Mouse (Mus musculus) liver, adult (tissue): ENCODE measurements at regions not wholly inside any gene's neighbourhood (a gene's known extent, or its start where the extent isn't known, plus 50 kb on each side); places are given as distances from the start of the nearest gene placed in this dataset.

ENCODE experiments used
- GATA4 ChIP-seq: IDR thresholded peaks from 2 replicates; pipeline ENCODE4 v1.6.1; 2014; ENCODE audit warnings: mild to moderate bottlenecking, low read length; ENCODE audit not compliant: insufficient replicate concordance

GRCm38 (mm10) chr2:160421216-160421911 lies 54.5 kb upstream of the Mafb start:
- no peak for TF ChIP-seq GATA4

DNA sequence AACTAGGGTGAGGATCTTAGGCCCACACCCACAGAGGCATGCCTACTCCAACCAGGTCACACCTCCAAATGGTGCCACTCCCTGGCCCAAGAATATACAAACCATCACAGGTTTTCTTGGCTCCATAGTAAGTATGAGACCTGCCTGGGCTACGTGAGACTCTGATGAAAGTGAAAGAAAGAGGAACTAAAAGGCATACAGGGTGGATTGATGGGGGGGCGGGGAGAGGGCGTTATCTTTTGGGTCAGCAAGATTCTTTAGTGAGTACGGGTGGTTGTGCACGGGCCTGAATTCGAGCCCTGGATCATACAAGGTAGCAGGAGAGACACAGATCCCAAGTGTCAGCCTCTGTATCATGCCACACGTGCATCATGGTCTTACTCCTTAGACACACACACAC lies 57.6 kb upstream of the Mafb start:
- TF ChIP-seq GATA4: no peak

GRCm38 (mm10) chr2:160427431-160427830 lies 60.6 kb upstream of the Mafb start:
- TF ChIP-seq GATA4: no peak

DNA sequence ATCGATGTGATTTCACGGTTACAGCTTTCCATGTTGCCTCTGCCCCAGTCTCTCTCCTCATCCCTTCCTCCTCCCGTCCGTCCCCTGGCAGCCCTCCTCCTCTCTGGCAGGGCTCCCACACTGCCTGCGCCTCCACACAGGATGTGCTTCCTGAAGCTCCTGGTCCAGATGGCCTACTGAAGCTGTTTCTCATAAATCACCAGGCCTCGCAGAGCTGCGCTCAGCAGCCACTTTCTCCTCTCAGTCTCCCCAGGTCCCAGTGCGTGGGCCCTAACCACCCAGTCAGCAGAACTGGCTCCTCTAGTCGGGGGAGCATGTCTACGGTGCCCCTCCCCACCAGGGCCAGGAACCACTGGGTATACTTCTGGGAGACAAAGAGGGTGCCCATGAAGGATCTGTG lies 66.4 kb upstream of the Mafb start:
- TF ChIP-seq GATA4: no peak; the same call in 1 of the 2 replicates

- TF ChIP-seq GATA4: no peak
Measured at GRCm38 (mm10) chr2:160434701-160435100, 67.8 kb upstream of the Mafb start.

DNA sequence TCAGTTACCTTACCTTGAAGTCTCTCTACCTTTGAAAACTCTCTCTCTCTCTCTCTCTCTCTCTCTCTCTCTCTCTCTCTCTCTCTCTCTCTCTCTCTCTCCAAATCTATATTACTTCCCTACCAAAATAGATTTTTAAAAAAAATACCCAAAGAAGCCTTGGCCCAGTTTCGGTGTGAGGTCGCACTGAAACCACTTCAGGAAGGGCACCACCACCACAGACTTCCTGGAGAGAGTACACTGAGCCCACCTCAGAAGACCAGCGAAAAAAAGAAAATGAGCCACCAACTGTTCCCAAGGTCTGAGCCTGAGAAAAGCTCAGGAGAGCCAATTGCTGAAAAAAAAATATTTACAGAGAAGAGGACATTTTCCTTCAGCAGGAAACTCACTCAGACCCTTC lies 68.8 kb upstream of the Mafb start:
- TF ChIP-seq GATA4: no peak

- TF ChIP-seq GATA4: no peak
Measured at GRCm38 (mm10) chr2:160439028-160439427, 72.2 kb upstream of the Mafb start.

DNA sequence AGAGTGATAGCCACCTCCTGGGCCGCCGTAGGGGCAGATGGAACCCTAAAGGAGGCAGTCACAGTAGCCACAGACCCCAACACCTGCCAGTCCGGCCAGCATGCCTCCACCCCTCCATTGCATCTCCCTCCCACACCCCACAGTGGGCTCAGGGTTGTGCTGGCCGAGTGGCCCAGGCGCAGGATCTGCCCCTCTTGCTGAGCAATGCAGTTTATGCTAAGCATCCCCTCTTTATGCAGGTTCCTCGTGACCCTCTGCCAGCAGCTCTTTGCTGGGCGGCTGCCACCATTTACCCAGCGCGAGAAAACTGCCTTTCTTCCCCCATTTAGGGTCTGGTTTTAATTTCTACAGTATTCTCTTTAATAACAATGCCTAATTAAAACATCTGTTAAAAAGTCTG lies 73.4 kb upstream of the Mafb start:
- no peak for TF ChIP-seq GATA4

GRCm38 (mm10) chr2:160451057-160451456 lies 84.2 kb upstream of the Mafb start:
- no peak for TF ChIP-seq GATA4

- peak; percentile 9; the same call in 1 of the 2 replicates for TF ChIP-seq GATA4
Measured at GRCm38 (mm10) chr2:160451481-160452238, 84.8 kb upstream of the Mafb start.

- TF ChIP-seq GATA4: no peak
Measured at GRCm38 (mm10) chr2:160452239-160452530, 85.3 kb upstream of the Mafb start.

GRCm38 (mm10) chr2:160452730-160453129 lies 85.9 kb upstream of the Mafb start:
- no peak for TF ChIP-seq GATA4

GRCm38 (mm10) chr2:160455617-160456016 lies 88.8 kb upstream of the Mafb start:
- no peak for TF ChIP-seq GATA4

DNA sequence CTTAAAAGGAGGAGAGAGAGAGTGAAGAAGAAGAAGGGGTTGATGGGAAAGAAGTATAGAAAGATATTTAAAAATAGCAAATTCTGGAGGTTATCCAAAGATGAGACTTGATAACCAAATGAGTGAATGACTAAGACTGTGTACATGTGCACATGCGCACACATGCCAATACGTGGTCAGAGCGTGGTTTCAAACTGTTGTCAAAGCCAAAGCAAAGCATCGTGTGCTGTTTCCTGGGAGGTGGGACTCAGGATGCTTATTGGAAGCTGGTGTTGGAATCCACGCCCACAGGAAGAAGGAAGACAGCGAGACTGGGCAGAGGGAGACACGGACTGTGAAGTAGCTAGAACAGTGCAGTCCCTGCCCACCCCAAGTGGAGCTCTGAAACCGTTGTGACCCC lies 89.8 kb upstream of the Mafb start:
- TF ChIP-seq GATA4: no peak

- no peak for TF ChIP-seq GATA4
Measured at GRCm38 (mm10) chr2:160471561-160471960, 104.7 kb upstream of the Mafb start.

DNA sequence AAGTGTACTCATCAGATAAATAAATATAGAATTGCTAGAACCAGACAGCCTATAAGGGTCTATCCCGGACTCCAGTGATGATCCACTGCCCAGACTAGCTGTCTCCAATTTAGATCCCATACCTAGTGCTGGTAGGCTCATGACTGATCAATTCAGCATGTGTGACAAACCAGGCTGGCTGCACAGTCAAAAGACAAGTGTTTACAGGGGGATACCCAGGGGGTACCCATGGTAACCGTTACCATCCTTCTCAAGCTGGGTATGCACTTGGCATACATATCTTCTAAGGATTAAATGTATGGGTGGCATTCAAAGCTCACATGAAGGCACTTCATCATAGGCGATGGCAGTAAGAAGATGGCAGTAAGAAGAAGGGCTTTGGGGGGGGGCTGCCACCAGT lies 109.3 kb upstream of the Mafb start:
- no peak for TF ChIP-seq GATA4

DNA sequence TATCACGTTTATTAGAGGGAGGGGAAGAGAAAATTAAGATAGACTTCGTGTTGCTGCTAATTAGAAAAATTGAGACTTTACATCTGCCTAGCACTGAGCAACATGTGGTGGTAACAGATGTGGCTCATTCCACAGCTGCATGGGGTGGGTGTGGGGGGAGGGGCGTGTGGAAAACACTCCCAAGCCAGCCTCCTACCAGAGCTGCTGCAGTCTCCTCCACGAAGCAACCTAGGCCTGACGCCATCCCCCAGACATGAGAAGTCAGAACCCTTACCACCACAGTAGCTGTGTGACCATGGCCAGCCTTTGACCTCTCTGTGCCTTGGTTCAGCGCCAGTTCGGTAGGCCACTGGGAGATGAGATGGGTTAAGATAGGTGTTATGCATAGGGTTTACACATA lies 112.4 kb upstream of the Mafb start:
- TF ChIP-seq GATA4: no peak
